Mouse (Mus musculus) layer of hippocampus, postnatal 36 days (tissue): ENCODE results near the gene Olfr1112. TPM values are rescaled to one million over a fixed set of nuclear protein-coding genes. Genes with fewer than 3 reads are reported as not detected.
"Not testable (repeated sequence)": the region's sequence is repeated elsewhere in the genome, so short reads cannot be mapped to it uniquely, and the experiment has no call there.

Experiments
- DNase-seq, 2 experiments: peaks; one replicate each; pipeline ENCODE4 v3.0.0; 2022
- total RNA-seq, 2 experiments: library from RNA; stranded (reverse); gene quantifications; 2 replicates each; pipeline ENCODE4 v1.2.3; 2021

Olfr1112 gene
- not detected for total RNA-seq

DNA sequence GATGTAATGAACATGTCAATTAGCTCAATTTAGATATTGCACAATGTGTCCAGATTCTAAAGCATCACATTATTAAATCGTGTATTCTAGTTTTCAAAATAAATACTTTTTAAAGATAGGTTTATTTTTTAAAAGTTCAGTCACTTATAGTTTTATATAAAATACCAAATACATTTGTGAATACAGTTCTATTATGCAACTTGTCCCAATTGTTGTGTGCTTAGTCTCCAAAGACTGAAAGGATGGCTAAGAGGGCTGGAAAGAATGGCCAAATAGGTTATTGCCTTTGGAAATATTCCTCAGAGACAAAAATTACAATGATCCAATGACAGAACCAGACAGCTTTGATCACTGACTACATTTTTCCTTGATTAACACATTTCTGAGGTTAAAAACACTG lies at the start of gene Olfr1112:
Gene Olfr1112, plus strand, starts transcription at position 301 of the 400 bp plus-strand sequence.
- DNase-seq: no peak

DNA sequence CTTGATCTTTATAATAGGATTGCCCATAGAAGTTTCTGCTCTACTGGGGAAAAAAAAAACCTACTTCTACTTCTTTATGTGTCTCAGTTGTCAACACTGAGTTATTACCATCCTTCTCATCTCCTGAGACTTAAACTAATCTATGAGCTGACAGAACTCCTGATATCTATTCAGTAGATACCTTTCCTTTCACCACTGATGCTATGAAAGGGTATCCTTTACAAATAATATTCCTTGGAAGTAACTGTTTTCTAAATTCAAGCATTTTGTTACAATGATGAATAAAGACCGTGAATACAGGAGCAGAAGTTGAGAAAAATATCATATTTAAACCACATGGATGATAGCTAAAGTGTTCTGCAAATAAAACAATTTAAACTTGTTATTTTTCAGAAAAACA lies 47.4 kb upstream of the Olfr1112 start, which contains the start of gene Olfr1110:
Gene Olfr1110, minus strand, starts transcription at position 101 of the 400 bp plus-strand sequence.
- DNase-seq: no peak

DNA sequence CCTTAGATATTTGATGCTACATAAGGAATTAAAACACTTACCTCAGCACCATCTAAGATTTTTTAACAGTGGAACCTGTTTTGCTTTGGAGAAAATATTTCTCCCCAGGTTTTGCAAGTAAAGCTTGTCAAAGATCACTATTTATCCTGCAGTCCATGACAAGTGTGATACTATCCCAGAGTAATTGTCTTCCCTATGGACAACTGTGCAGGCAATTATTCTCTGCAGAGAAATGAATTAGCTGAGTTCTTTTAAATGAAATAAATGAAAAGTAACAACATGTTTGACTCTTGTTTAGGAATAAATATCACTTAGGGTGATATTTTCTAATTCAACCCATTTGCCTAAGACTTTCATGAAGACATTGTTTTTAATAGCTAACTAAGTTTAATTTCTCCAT lies 35.1 kb upstream of the Olfr1112 start, which contains the start of gene Olfr1111:
Gene Olfr1111, minus strand, starts transcription at position 101 of the 400 bp plus-strand sequence.
- DNase-seq: no peak

DNA sequence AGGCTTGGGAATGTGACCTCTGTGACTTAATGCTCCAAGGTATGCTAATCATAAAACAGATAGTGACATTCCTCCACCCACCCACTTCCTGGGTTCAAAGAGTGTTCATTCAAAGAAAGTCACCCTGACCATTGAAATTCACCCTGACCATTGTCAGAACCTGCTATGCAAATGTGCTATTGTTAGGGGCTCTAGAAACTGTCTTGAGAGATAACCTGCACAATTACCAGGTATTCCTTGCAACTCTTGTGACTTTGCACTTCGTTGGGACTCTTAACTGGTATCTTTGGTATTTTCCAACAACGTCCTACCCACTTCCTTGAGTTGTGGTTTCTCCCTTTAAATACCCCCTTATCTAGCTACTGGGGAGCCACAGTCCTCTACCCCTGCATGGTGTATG lies 19.9 kb upstream of the Olfr1112 start:
- DNase-seq: not testable (repeated sequence)

DNA sequence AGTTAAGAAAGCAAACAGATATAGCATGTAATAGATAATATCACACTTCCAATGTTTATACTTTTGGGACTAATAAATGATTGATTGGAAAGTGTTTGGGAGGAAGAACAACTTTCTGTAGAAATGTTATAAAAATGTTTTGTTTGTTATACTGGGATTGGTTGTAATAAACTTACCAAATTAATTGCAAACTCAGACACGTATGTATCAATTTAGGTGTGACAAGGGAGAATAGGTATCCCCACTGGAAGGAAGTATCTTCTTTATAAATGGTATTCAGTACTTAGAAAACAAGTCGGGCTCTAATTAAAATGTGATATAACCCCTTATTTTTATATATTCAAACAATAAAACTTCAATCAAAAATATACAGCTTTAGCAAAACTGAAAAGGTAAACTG lies 21.1 kb downstream of the Olfr1112 start, which contains the start of gene Olfr1113:
Gene Olfr1113, plus strand, starts transcription at position 301 of the 400 bp plus-strand sequence.
- no peak for DNase-seq

Other genes starting within 250 kb of the Olfr1112 start
- gene Olfr1099, start 227.1 kb upstream of the Olfr1112 start, total RNA-seq: not detected
- gene Olfr1100, start 207.8 kb upstream of the Olfr1112 start, total RNA-seq: not detected
- gene Olfr1101, start 196.6 kb upstream of the Olfr1112 start, total RNA-seq: not detected
- not detected for gene Olfr1102, start 189.4 kb upstream of the Olfr1112 start, total RNA-seq
- not detected for gene Olfr1104, start 160.7 kb upstream of the Olfr1112 start, total RNA-seq
- gene Olfr1105, start 151.3 kb upstream of the Olfr1112 start, total RNA-seq: not detected
- not detected for gene Olfr1106, start 135.5 kb upstream of the Olfr1112 start, total RNA-seq
- gene Olfr1107, start 112.0 kb upstream of the Olfr1112 start, total RNA-seq: not detected
- not detected for gene Olfr1109, start 91.8 kb upstream of the Olfr1112 start, total RNA-seq
- gene Olfr259, start 73.2 kb upstream of the Olfr1112 start, total RNA-seq: not detected
- not detected for gene Olfr1110, start 47.5 kb upstream of the Olfr1112 start, total RNA-seq
- not detected for gene Olfr1111, start 35.2 kb upstream of the Olfr1112 start, total RNA-seq
- not detected for gene Olfr1113, start 21.2 kb downstream of the Olfr1112 start, total RNA-seq
- gene Olfr1115, start 60.2 kb downstream of the Olfr1112 start, total RNA-seq: not detected
- gene Olfr1116, start 79.7 kb downstream of the Olfr1112 start, total RNA-seq: not detected
- not detected for gene Olfr1118, start 119.8 kb downstream of the Olfr1112 start, total RNA-seq
- not detected for gene Olfr1120, start 167.0 kb downstream of the Olfr1112 start, total RNA-seq
- gene Olfr1121, start 182.1 kb downstream of the Olfr1112 start, total RNA-seq: not detected
- not detected for gene Olfr1122, start 198.1 kb downstream of the Olfr1112 start, total RNA-seq
- gene Olfr1123, start 228.8 kb downstream of the Olfr1112 start, total RNA-seq: not detected
- gene Olfr1124, start 242.5 kb downstream of the Olfr1112 start, total RNA-seq: not detected